Mouse (Mus musculus): ENCODE measurements around the gene Tdrd7. TPM values are rescaled to one million over a fixed set of nuclear protein-coding genes. Genes with fewer than 3 reads are reported as not detected.

The Tdrd7 gene
- polyA plus RNA-seq (2015; fragmentation: Nextera tagmentation; extraction: Ambion mirVana) = 15.4 and 15.8 TPM in 2 replicates

DNA sequence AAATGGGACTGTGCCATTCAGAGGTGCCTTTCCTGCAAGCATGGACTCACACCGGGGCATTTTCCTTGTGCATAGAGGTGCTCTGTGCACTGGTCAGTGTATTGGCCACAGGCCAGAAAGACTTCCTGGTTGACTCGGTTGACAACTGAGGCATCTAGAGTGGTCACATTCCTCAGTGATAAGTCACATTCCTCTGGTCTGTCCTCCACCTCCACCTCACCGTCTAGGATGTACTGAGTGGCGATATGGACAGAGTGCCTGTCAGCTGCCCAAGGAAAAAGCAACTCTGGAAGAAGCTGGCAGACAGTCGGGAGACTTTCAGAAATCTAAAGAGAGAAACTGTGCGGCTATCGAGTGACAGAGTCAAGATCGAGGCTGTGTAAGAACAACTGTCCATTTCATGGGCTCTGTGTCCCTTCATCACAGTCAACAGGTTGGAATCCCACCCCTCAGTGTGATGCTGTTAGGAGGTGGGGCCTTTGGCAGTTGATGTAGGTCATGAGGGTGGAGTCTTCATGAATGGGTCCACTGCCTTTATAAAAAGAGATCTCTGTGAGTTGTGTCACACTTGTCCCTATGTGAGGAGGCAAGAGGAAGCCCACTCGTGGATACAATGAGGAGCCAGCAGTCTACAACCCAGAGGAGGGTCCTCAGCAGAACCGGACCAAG, at the start of gene Tdrd7:
Gene Tdrd7, plus strand, starts transcription at position 564 of the 669 bp plus-strand sequence.
- H3K9ac ChIP-seq (replicated peaks) = 0 out of 2 replicates have a peak within 1 kb of the TSS, but pooled peaks have one; percentile 12
- WGBS (ENCODE audit: insufficient replicate concordance) = 61% methylated on average over 10 of the region's 10 CpGs
- H3K27ac ChIP-seq (ENCODE audit: low read depth) = peak within 1 kb of the TSS; percentile 77
- no peak for TF ChIP-seq CTCF (IDR thresholded peaks at IDR 0.05; ENCODE audit: low read depth)
- no peak for TF ChIP-seq EP300 (IDR thresholded peaks at IDR 0.05; ENCODE audit: low read depth)
- H3K4me3 ChIP-seq (ENCODE audit: low read depth, low read length) = no peak within 1 kb of the TSS
- H3K4me1 ChIP-seq (ENCODE audit: insufficient read depth) = peaks cover 34% of the 10 kb centered on the region
- no peaks in the 10 kb centered on the region for H3K9me3 ChIP-seq (ENCODE audit: low read length)
- ATAC-seq = 0 out of 2 replicates have a peak, but pooled peaks have one; percentile 11
- H3K36me3 ChIP-seq (replicated peaks; ENCODE audit: insufficient read depth, low read length) = no peaks in the 10 kb centered on the region
- no peak for DNase-seq
- no peaks in the 10 kb centered on the region for H3K27me3 ChIP-seq (ENCODE audit: insufficient read depth, low read length)
- peak within 1 kb of the TSS; percentile 39 for H3K4me2 ChIP-seq (ENCODE audit: low read depth, low read length)

DNA sequence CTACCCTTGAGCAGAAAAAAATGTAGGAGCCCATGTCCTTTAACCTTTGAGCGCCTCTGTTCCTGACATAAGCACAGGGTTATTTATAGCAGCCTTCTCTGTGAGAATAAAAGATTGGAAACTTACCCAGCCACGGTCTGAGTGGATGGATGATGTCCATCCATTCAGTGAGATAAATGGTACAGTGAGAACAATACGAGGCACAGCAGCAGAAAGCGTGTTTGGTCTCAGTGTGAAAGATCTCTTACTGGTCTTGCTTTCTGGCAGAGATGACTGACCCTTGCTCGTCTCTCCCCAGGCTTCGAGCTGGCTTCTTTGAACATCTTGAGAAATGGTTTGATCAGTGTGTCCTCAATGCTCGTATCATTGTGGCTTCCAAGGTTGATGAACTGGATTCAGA, 48.0 kb upstream of the Tdrd7 start:
- no peak for TF ChIP-seq EP300 (IDR thresholded peaks at IDR 0.05; ENCODE audit: low read depth)
- TF ChIP-seq CTCF (IDR thresholded peaks at IDR 0.05; ENCODE audit: low read depth) = no peak
- Histone ChIP-seq H3K9ac (replicated peaks) (no peak overlapping the region), H3K27me3 (ENCODE audit: insufficient read depth, low read length) (no peaks in the 10 kb centered on the region), H3K4me1 (ENCODE audit: insufficient read depth) (no peaks in the 10 kb centered on the region), H3K27ac (ENCODE audit: low read depth) (no peak overlapping the region), H3K36me3 (replicated peaks; ENCODE audit: insufficient read depth, low read length) (no peaks in the 10 kb centered on the region), H3K4me3 (ENCODE audit: low read depth, low read length) (no peak overlapping the region), H3K9me3 (ENCODE audit: low read length) (no peaks in the 10 kb centered on the region), H3K4me2 (ENCODE audit: low read depth, low read length) (no peak overlapping the region)
- no peak for DNase-seq
- 73% methylated on average over 7 of the region's 7 CpGs for WGBS (ENCODE audit: insufficient replicate concordance)
- no peak for ATAC-seq

DNA sequence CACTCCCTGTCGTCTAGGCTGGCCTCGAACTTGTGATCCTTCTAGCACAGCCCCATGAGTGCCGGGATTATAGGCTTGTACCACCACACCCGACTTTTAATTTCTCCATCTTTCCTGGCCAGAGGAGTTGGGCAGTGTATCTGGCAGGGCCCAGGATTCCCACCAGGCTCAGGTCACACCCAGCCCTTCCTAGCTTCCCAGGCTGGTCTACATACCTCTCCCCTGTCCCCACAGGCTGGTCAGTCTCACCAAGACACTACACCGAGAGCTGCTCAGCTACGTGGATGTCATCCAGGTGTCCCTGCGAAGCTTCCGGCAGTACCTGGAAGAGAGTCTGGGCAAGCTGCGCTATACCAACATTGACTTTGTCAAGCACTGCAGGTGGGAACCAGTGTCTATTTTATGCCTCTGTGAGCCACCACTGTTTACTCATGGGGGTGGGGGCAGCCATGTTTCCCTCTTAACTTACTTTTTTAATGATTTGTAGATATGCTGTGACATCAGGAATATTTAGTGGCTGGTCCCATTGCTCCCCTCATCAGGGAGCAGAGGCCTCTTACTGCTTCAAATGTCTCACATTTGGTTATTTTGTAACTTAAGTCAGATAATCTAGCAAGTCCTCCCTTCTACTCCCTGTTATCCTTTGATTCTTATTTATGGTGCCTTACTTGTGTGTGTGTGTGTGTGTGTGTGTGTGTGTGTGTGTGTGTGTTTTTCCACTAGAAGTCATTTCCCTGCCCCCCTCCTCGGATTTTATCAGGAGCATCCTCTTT, 43.3 kb upstream of the Tdrd7 start:
- Histone ChIP-seq H3K9me3 (ENCODE audit: low read length) (no peaks in the 10 kb centered on the region), H3K27me3 (ENCODE audit: insufficient read depth, low read length) (no peaks in the 10 kb centered on the region), H3K27ac (ENCODE audit: low read depth) (no peak overlapping the region), H3K4me1 (ENCODE audit: insufficient read depth) (no peaks in the 10 kb centered on the region), H3K9ac (replicated peaks) (no peak overlapping the region), H3K4me2 (ENCODE audit: low read depth, low read length) (no peak overlapping the region), H3K4me3 (ENCODE audit: low read depth, low read length) (no peak overlapping the region), H3K36me3 (replicated peaks; ENCODE audit: insufficient read depth, low read length) (no peaks in the 10 kb centered on the region)
- WGBS (ENCODE audit: insufficient replicate concordance) = 79% methylated on average over 10 of the region's 10 CpGs
- DNase-seq (no peak), ATAC-seq (no peak)
- TF ChIP-seq CTCF (IDR thresholded peaks at IDR 0.05; ENCODE audit: low read depth) = no peak

DNA sequence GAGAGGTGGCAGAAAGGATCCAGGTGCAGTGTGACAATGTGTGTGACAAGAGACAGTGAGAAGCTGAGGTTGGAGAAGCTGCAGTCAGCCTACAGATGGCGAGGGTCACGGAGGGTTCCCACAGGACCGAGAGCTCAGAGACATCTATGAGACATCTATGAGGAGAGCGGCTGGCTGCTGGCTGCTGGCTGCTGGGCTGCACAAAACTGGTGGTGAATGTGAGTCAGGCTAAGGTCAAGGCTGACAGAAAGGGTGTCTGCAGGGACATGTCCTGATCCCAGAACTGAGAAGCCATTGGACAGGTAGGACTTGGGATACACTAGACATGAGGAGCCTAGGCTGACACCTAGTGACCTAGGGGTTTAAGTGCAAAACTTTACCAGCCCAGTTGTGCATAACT, 41.1 kb upstream of the Tdrd7 start:
- no peaks in the 10 kb centered on the region for H3K9me3 ChIP-seq (ENCODE audit: low read length)
- DNase-seq (no peak), ATAC-seq (no peak)
- TF ChIP-seq CTCF (IDR thresholded peaks at IDR 0.05; ENCODE audit: low read depth) = no peak
- no peak for TF ChIP-seq EP300 (IDR thresholded peaks at IDR 0.05; ENCODE audit: low read depth)
- H3K27ac ChIP-seq (ENCODE audit: low read depth) = no peak overlapping the region
- H3K36me3 ChIP-seq (replicated peaks; ENCODE audit: insufficient read depth, low read length) = no peaks in the 10 kb centered on the region
- WGBS (ENCODE audit: insufficient replicate concordance) = 65% methylated on average over 4 of the region's 4 CpGs
- H3K4me3 ChIP-seq (ENCODE audit: low read depth, low read length) = no peak overlapping the region
- no peaks in the 10 kb centered on the region for H3K4me1 ChIP-seq (ENCODE audit: insufficient read depth)
- H3K4me2 ChIP-seq (ENCODE audit: low read depth, low read length) = no peak overlapping the region
- H3K27me3 ChIP-seq (ENCODE audit: insufficient read depth, low read length) = no peaks in the 10 kb centered on the region
- no peak overlapping the region for H3K9ac ChIP-seq (replicated peaks)

DNA sequence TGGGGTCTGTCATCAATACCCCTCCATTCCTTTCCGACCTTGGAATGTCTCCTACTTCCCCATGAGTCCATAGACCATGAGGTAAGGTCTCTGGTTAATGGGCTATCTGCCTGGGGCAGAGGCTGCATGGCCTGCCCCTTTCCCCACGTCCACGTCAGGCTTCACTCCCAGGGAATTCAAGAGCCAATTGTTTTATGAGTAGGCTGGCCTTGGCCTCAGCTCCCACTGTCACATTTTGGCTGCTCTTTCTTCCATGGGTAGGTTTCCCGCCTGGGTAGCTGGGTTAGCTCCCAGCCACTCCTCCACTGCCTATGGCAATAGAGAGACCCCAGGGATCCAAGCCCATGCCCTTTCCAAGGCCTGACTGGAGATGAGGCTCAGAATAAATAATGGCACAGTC, 36.6 kb upstream of the Tdrd7 start:
- Histone ChIP-seq H3K36me3 (replicated peaks; ENCODE audit: insufficient read depth, low read length) (no peaks in the 10 kb centered on the region), H3K27ac (ENCODE audit: low read depth) (no peak overlapping the region), H3K4me1 (ENCODE audit: insufficient read depth) (no peaks in the 10 kb centered on the region), H3K9me3 (ENCODE audit: low read length) (no peaks in the 10 kb centered on the region), H3K4me2 (ENCODE audit: low read depth, low read length) (no peak overlapping the region), H3K9ac (replicated peaks) (no peak overlapping the region), H3K27me3 (ENCODE audit: insufficient read depth, low read length) (no peaks in the 10 kb centered on the region), H3K4me3 (ENCODE audit: low read depth, low read length) (no peak overlapping the region)
- TF ChIP-seq CTCF (IDR thresholded peaks at IDR 0.05; ENCODE audit: low read depth) = no peak
- WGBS (ENCODE audit: insufficient replicate concordance) = 77% methylated on average over 4 of the region's 4 CpGs
- DNase-seq (no peak), ATAC-seq (no peak)

DNA sequence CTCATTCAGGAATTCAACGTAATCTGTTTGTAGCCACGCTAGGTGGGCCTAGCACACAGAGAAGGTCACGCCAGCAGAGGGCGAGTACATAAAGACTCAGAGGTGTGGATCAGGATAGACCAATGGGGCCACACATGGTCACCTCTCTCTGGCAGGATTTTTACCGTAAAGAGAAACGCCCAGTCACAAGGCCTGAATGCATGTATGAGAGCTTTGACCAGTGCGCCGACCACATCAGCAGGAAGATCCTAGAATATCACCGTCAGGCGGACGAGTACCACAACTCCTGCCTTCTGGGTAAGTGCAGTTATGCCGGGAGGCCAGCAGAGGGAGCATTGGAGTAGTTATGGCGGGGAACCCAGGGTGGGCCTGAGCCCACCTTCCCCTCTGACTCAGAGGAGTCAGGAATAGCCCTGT, 23.5 kb upstream of the Tdrd7 start:
- Histone ChIP-seq H3K4me1 (ENCODE audit: insufficient read depth) (no peaks in the 10 kb centered on the region), H3K4me2 (ENCODE audit: low read depth, low read length) (peak overlapping the region; percentile 51), H3K36me3 (replicated peaks; ENCODE audit: insufficient read depth, low read length) (no peaks in the 10 kb centered on the region), H3K27ac (ENCODE audit: low read depth) (no peak overlapping the region), H3K4me3 (ENCODE audit: low read depth, low read length) (no peak overlapping the region), H3K27me3 (ENCODE audit: insufficient read depth, low read length) (no peaks in the 10 kb centered on the region), H3K9me3 (ENCODE audit: low read length) (no peaks in the 10 kb centered on the region), H3K9ac (replicated peaks) (no peak overlapping the region)
- DNase-seq = peak; percentile 60
- ATAC-seq = peak; percentile 66
- TF ChIP-seq CTCF (IDR thresholded peaks at IDR 0.05; ENCODE audit: low read depth) = peak; percentile 84
- TF ChIP-seq EP300 (IDR thresholded peaks at IDR 0.05; ENCODE audit: low read depth) = no peak
- 21% methylated on average over 13 of the region's 13 CpGs for WGBS (ENCODE audit: insufficient replicate concordance)
